Mouse (Mus musculus): ENCODE measurements around the gene Gnat3. TPM values are rescaled to one million over a fixed set of nuclear protein-coding genes. Genes with fewer than 3 reads are reported as not detected.
"Not testable (repeated sequence)": the region's sequence is repeated elsewhere in the genome, so short reads cannot be mapped to it uniquely, and the experiment has no call there.

Gene Gnat3
- polyA plus RNA-seq (2015; fragmentation: Nextera tagmentation; extraction: Ambion mirVana): 0.93 and 2.0 TPM in 2 replicates

DNA sequence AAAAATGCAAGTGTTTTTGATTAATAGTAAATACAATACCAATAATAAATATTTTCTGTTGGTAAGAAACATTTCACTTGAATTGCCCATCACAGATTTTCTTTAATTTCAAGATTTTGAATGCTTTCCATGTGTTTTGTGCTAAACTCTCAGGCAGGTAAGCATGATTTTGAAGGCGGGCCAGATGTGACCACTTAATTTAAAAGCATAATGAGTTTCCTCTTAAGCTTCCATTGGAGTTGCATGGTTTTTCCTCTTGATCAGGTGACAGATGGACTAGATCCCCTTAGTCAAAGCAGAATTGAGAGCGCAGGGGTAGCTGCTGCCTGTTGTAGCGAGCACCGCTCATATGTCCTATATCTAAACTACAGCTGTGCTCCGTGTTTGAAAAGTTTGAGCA lies at the start of gene Gnat3:
Gene Gnat3 (plus strand): TSS at position 301 of the 400 bp plus-strand sequence.
- Histone ChIP-seq H3K4me3 (no peak within 1 kb of the TSS), H3K27ac (replicated peaks) (no peak within 1 kb of the TSS), H3K36me3 (no peaks in the 10 kb centered on the region), H3K4me1 (replicated peaks) (no peaks in the 10 kb centered on the region), H3K9ac (no peak within 1 kb of the TSS), H3K9me3 (no peaks in the 10 kb centered on the region), H3K27me3 (no peaks in the 10 kb centered on the region), H3K4me2 (no peak within 1 kb of the TSS)
- no peak for ATAC-seq (ENCODE audit: low read depth)
- 77% methylated on average over 5 of the region's 5 CpGs for WGBS

DNA sequence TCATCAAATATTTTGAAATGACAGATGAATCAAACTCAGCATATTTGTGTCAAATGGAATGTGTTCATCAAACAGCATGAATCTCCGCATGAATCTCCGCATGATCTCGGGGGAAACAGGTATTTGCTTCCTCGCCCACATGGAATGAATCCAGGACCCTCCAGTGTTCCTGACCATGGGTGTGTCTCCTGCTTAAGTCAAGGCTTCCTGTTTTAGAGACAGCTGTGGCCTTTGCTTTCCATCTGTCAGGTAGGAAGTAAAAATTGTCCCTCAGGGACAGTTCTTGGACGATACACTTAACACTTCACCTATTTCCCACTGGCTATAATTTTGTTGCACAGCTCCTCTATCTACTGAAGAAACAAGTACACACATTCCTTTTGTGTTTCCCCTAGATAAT lies 43.4 kb upstream of the Gnat3 start:
- 80% methylated on average over 5 of the region's 5 CpGs for WGBS
- H3K4me2 ChIP-seq: no peak overlapping the region

DNA sequence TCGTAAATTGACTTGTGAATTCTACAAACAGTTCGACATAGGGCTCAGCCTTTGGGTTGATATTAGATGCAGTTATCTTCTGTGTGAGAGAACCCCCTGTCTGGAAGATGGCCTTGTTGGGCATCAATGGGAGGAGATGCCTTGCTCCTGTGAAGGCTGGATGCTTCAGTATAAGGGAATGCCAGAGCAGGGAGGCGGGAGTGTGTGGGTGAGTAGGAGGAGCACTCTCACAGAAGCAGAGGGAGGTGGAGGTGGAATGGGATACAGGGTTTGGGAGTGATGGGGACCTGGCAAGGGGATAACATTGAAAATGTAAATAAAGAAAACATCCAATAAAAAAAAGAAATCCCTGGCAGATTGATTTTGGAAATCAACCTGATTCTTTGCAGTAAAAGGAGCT lies 38.7 kb upstream of the Gnat3 start:
- 75% methylated on average over 3 of the region's 3 CpGs for WGBS
- Histone ChIP-seq H3K27ac (replicated peaks) (no peak overlapping the region), H3K9ac (no peak overlapping the region), H3K4me2 (no peak overlapping the region), H3K27me3 (no peaks in the 10 kb centered on the region), H3K4me1 (replicated peaks) (peaks cover 5% of the 10 kb centered on the region; the same call in 1 of the 2 replicates), H3K4me3 (no peak overlapping the region), H3K9me3 (no peaks in the 10 kb centered on the region), H3K36me3 (no peaks in the 10 kb centered on the region)
- no peak for ATAC-seq (ENCODE audit: low read depth)

More for the DNA sequence above, 43.4 kb upstream of the Gnat3 start:
- no peaks in the 10 kb centered on the region for H3K36me3 ChIP-seq
- no peaks in the 10 kb centered on the region for H3K9me3 ChIP-seq
- H3K27ac ChIP-seq (replicated peaks): no peak overlapping the region
- H3K27me3 ChIP-seq: no peaks in the 10 kb centered on the region
- ATAC-seq (ENCODE audit: low read depth): no peak
- H3K4me3 ChIP-seq: no peak overlapping the region
- H3K4me1 ChIP-seq (replicated peaks): no peaks in the 10 kb centered on the region
- no peak overlapping the region for H3K9ac ChIP-seq

DNA sequence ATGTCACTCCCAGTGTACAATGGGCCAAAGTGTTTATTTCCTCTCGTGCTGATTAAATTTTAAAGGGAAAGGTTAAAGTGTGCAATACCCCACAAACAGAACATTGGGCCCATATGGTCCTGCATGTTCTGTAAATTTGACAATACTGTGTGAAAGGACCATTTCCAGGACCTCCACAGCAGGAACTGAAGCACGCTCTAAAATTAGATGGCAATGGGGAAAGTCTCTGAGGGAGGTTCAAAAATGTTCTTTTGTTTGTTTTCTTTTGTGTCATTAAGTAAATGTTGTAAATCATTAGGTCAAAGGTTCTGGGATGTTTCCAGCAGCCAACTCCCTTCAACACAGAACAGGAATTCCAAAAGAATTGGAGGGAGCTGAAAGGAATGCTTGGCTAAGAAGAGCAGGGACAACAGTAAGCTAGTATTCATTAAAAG lies 38.2 kb upstream of the Gnat3 start:
- Histone ChIP-seq H3K4me3 (no peak overlapping the region), H3K9ac (no peak overlapping the region), H3K27ac (replicated peaks) (no peak overlapping the region), H3K4me1 (replicated peaks) (peaks cover 5% of the 10 kb centered on the region; the same call in 1 of the 2 replicates), H3K36me3 (no peaks in the 10 kb centered on the region), H3K4me2 (no peak overlapping the region), H3K27me3 (no peaks in the 10 kb centered on the region), H3K9me3 (no peaks in the 10 kb centered on the region)
- 21% methylated on average over 2 of the region's 2 CpGs for WGBS
- ATAC-seq (ENCODE audit: low read depth): no peak

DNA sequence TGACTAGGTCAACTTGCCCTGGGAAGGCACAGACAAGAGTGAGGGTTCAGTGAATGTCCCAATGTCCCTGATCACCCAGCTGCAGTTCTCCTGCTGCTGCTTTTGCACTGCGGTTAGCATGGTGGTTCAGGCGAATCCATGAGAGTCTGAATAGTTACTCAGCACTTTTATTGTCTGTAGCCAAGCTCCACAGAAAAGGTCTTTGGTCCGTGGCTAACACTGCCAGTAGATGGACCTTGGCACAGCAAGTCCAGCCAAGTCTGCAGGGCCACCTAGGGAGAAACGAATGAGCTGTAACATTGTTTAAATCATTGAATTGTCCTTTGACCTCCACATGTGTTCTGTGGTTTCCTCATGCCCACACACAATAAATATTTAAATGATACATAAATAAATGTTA lies 33.9 kb upstream of the Gnat3 start:
- H3K4me3 ChIP-seq: no peak overlapping the region
- no peak overlapping the region for H3K9ac ChIP-seq
- no peaks in the 10 kb centered on the region for H3K27me3 ChIP-seq
- H3K4me2 ChIP-seq: no peak overlapping the region
- no peaks in the 10 kb centered on the region for H3K9me3 ChIP-seq
- H3K36me3 ChIP-seq: no peaks in the 10 kb centered on the region
- no peak for ATAC-seq (ENCODE audit: low read depth)
- no peak overlapping the region for H3K27ac ChIP-seq (replicated peaks)
- H3K4me1 ChIP-seq (replicated peaks): peaks cover 5% of the 10 kb centered on the region; the same call in 1 of the 2 replicates
- WGBS: 25% methylated on average over 4 of the region's 4 CpGs

DNA sequence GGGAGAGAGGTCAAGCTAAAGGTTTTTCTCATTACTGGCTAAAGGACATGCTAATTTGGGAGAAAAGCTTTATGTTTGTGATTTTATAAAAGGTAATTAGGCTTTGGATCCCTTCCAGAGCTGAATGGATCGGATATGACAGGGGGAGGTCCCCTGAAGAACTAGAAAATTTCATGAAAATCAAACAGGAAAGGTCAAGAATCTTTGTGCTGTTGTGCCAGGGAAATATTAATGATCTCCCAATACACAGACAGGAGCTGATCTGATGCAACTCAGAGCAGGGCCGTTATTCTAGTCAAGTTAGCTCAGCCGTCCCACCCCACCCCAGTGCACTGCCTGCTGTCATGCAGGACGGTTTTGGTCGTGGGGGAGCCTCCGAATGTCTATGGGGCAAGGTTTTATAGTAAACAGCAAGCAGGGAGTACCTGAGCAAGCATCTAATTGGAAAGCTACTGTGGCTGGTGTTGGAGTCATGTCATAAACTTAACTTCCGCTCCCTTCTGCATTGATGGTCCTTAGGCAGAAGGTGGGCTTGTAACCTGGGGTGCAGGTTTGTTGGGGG lies 33.3 kb upstream of the Gnat3 start:
- Histone ChIP-seq H3K9ac (no peak overlapping the region), H3K4me3 (no peak overlapping the region), H3K4me2 (no peak overlapping the region), H3K27me3 (no peaks in the 10 kb centered on the region), H3K36me3 (no peaks in the 10 kb centered on the region), H3K27ac (replicated peaks) (no peak overlapping the region), H3K4me1 (replicated peaks) (peaks cover 5% of the 10 kb centered on the region; the same call in 1 of the 2 replicates), H3K9me3 (no peaks in the 10 kb centered on the region)
- WGBS: 62% methylated on average over 7 of the region's 7 CpGs
- no peak for ATAC-seq (ENCODE audit: low read depth)

DNA sequence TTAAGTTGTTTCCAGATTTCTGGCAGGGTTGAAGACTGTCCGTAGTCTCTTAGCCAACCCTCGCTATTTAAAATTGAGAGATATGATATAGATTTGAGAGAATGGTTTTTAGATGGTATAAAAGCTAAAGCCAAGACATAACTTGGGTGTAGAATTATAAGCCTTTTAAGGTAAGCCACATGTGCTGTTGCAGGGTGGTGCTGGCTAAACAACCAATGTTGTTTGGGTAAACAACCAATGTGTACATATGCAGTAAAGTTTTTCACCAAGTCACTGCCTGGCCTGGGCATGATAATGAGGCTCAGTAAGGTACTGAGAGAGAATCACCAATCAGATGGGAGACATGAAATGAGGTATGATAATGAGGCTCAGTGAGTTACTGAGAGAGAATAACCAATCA lies 30.8 kb upstream of the Gnat3 start:
- not testable (repeated sequence) for ATAC-seq (ENCODE audit: low read depth); H3K27me3 ChIP-seq
- 95% methylated on average over 2 of the region's 2 CpGs for WGBS

DNA sequence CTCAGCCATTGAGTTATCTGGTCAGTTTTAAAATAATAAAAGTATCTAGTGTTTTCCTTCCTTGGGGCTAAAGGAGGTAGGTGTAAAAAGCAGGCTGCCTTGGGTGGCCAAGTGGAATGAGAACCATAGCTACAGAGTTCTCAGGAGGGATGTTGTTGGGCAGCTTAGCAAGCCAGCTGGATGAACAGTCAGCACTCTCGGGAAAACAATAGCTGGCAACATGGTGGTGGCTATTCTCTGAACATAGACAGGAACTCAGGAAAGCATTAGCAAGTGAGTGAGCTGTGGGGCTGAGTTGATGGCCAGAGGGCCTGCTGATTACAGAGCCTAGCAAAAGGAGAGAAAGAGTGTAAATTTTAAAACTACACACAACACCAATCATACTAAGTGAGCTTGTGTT lies 27.8 kb upstream of the Gnat3 start:
- H3K27me3 ChIP-seq: no peaks in the 10 kb centered on the region
- H3K4me3 ChIP-seq: no peak overlapping the region
- ATAC-seq (ENCODE audit: low read depth): no peak
- no peak overlapping the region for H3K9ac ChIP-seq
- H3K36me3 ChIP-seq: no peaks in the 10 kb centered on the region
- no peak overlapping the region for H3K27ac ChIP-seq (replicated peaks)
- no peaks in the 10 kb centered on the region for H3K4me1 ChIP-seq (replicated peaks)
- WGBS: 69% methylated on average over 1 of the region's 1 CpGs
- H3K4me2 ChIP-seq: no peak overlapping the region
- H3K9me3 ChIP-seq: no peaks in the 10 kb centered on the region

More for the DNA sequence above, 30.8 kb upstream of the Gnat3 start:
- not testable (repeated sequence) for H3K27ac ChIP-seq (replicated peaks); H3K36me3 ChIP-seq; H3K4me3 ChIP-seq; H3K9me3 ChIP-seq; H3K9ac ChIP-seq; H3K4me2 ChIP-seq; H3K4me1 ChIP-seq (replicated peaks)

DNA sequence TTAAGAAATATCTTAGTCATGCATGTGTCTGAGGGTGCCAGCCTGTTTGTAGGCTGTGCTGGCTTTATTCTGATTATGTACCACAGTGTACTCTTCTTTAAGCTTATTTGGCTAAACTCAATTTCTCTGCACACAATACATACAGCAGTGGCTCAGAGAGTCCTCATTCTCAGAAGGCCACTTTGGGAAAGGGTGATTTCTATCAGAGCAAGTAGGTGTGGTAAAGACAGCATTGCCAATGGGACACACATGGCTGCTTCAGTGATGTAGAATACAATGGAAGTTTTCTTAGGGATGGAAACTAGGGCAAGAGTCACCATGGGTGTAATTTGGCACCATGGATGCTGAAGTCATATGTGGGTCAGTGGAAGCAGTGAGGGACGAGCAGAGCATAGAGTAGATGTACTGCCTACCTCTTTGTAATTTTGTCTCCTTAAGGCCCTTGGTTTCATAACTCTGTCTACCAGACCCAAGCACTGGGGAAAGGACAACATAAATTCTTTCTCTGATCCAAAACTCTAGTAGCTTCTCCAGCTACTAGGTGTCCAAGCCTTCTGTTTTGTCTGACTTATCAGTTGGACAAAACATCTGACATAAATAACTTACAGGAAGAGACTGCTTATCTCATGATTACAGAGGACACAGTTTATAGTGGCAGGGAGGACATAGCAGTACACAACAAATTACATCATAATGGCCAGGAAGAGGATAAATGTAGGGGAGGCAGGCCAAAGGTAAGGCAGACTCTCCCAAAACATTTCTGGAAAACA lies 24.0 kb upstream of the Gnat3 start:
- H3K9ac ChIP-seq: no peak overlapping the region
- H3K27ac ChIP-seq (replicated peaks): no peak overlapping the region
- H3K4me3 ChIP-seq: no peak overlapping the region
- WGBS: 69% methylated on average over 1 of the region's 1 CpGs
- no peak for ATAC-seq (ENCODE audit: low read depth)
- no peaks in the 10 kb centered on the region for H3K27me3 ChIP-seq
- H3K4me1 ChIP-seq (replicated peaks): no peaks in the 10 kb centered on the region
- no peaks in the 10 kb centered on the region for H3K9me3 ChIP-seq
- H3K36me3 ChIP-seq: no peaks in the 10 kb centered on the region
- no peak overlapping the region for H3K4me2 ChIP-seq

DNA sequence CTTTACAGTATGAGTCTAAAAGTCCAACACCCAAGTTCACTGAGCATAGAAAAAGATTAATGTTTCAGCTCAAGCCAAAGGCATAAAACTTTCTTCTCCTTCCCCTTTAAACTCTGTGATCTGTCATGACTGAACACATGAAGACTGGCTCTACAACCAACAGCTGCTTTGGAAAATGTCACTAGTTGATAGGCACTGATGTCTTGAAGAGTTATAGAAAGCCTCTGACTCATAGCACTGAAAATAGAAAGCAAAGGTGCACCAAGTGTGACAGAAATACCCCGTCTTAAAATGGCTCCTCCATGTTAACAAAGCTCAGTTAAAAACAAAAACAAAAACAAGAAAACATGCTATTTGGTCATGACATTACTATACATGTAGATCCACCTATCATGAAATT lies 5.9 kb upstream of the Gnat3 start:
- H3K4me2 ChIP-seq: no peak overlapping the region
- H3K36me3 ChIP-seq: no peaks in the 10 kb centered on the region
- H3K4me3 ChIP-seq: no peak overlapping the region
- H3K9me3 ChIP-seq: no peaks in the 10 kb centered on the region
- ATAC-seq (ENCODE audit: low read depth): no peak
- H3K27ac ChIP-seq (replicated peaks): no peak overlapping the region
- no peaks in the 10 kb centered on the region for H3K4me1 ChIP-seq (replicated peaks)
- WGBS: 89% methylated on average over 1 of the region's 1 CpGs
- no peaks in the 10 kb centered on the region for H3K27me3 ChIP-seq
- H3K9ac ChIP-seq: no peak overlapping the region

DNA sequence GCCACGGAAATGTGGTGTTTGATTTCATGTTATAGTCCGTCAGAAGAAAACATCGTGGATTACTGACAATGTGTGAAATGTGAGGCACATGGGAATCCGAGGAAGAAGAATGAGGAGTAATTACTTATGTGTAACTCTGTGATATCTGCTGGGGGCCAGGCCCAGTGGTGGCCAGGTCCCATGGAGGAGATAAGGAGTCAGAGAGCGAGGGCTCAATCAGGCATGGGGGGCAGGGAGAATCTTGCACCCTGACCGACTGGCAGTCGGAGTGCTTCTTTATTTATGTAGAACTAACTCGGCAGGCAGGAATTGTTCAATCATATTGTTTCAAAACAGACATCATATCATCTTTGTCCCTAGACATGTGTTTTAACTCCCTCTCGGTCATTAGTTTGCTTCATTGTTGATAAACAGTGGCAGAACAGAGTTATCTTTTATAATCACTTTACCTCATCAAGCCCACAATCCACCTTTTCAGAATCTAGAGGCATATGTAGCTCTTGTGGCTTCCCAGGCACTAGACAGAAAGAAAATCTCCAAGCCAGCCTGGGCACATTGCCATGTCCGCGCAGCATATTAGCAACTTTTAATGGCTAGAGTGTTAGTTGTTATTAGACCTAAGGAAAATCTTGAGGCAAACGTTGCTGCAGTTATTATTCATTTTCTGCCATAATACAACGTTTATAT lies 7.5 kb downstream of the Gnat3 start:
- Histone ChIP-seq H3K27me3 (no peaks in the 10 kb centered on the region), H3K27ac (replicated peaks) (no peak overlapping the region), H3K4me3 (no peak overlapping the region), H3K4me2 (no peak overlapping the region), H3K4me1 (replicated peaks) (no peaks in the 10 kb centered on the region), H3K9ac (no peak overlapping the region), H3K9me3 (no peaks in the 10 kb centered on the region), H3K36me3 (no peaks in the 10 kb centered on the region)
- 80% methylated on average over 13 of the region's 13 CpGs for WGBS
- ATAC-seq (ENCODE audit: low read depth): no peak

DNA sequence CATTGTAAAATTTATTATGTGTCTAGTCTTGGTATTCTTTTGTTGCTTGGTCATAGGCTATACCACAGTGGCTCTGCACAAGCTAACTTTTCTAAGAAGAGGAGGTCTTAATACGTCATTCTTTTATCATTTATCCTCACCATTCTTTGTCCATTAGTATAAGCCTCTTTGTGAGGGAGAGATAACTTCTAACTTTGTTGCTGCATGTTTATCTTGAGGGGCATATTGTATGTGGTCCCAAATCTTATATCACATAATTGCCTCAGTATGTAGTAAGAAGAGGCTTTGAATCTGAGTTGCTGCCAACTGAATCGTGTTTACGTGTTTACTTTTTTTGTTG lies 8.0 kb downstream of the Gnat3 start:
- no peak for ATAC-seq (ENCODE audit: low read depth)
- Histone ChIP-seq H3K4me1 (replicated peaks) (no peaks in the 10 kb centered on the region), H3K9me3 (no peaks in the 10 kb centered on the region), H3K27ac (replicated peaks) (no peak overlapping the region), H3K4me2 (no peak overlapping the region), H3K4me3 (no peak overlapping the region), H3K27me3 (no peaks in the 10 kb centered on the region), H3K36me3 (no peaks in the 10 kb centered on the region), H3K9ac (no peak overlapping the region)
- WGBS: 90% methylated on average over 3 of the region's 3 CpGs
